Mouse (Mus musculus) erythroblast, embryonic 14.5 days (primary cell): ENCODE results near the gene Relt.

Experiments
- GATA1 ChIP-seq: IDR thresholded peaks from 2 replicates; pipeline ENCODE4 v1.6.1; 2012; ENCODE audit warnings: low read length, inconsistent platforms, mixed read lengths
- TAL1 ChIP-seq: IDR thresholded peaks from 3 replicates; pipeline ENCODE4 v1.6.1; 2012; ENCODE audit warnings: low read length, inconsistent platforms, mixed read lengths

DNA sequence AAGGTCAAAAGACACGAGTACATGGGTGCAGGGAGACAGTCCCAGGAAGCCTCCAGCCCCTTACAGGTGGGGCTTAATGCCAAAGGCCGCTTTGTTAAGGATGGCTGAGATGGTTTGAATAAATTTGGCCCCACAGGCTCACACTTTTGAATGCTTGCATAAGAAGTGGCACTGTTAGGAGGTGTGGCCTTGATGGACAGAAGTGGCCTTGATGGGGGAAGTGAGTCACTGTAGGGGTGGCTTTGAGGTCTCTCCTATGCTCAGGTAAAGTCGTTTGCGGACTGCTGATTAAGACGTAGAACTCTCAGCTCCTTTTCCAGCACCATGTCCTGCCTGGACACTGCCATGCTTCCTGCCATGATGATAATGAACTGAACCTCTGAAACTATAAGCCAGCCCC is 34.6 kb upstream of the Relt start:
- TF ChIP-seq GATA1 (no peak), TAL1 (no peak)
